Mouse (Mus musculus) heart, embryonic 15.5 days (tissue): ENCODE data around the gene Defb36. TPM values are rescaled to one million over a fixed set of nuclear protein-coding genes. Genes with fewer than 3 reads are reported as not detected.
A peak's percentile ranks its signal among the peaks of the same experiment; 100 is the strongest.

Experiments
- ATAC-seq: fragments of 200-750 bp; cut with Nextera tagmentation; replicated peaks from 2 replicates; pipeline ENCODE4 v1.8.0; 2017; ENCODE audit warnings: low read depth, moderate TSS enrichment; ENCODE audit not compliant: insufficient number of reproducible peaks, insufficient read depth, low FRiP score
- H3K27ac ChIP-seq: fragments of 300-500 bp; sonication (generic); 2 replicates; pipeline ENCODE4 v1.5.1; 2015; ENCODE audit warnings: mild to moderate bottlenecking, inconsistent platforms
- H3K27me3 ChIP-seq: fragments of 300-500 bp; sonication (generic); 2 replicates; pipeline ENCODE4 v1.6.1; 2015; ENCODE audit warnings: inconsistent platforms
- H3K36me3 ChIP-seq: fragments of 300-500 bp; sonication (generic); 2 replicates; pipeline ENCODE4 v1.6.1; 2015; ENCODE audit warnings: mild to moderate bottlenecking, inconsistent platforms
- H3K4me1 ChIP-seq: fragments of 300-500 bp; sonication (generic); replicated peaks from 2 replicates; pipeline ENCODE4 v1.6.1; 2015; ENCODE audit warnings: inconsistent platforms
- H3K4me2 ChIP-seq: fragments of 300-500 bp; sonication (generic); 2 replicates; pipeline ENCODE4 v1.6.1; 2015; ENCODE audit warnings: inconsistent platforms, mild to moderate bottlenecking, moderate library complexity
- H3K4me3 ChIP-seq: fragments of 300-500 bp; sonication (generic); 2 replicates; pipeline ENCODE4 v1.5.1; 2015; ENCODE audit warnings: mild to moderate bottlenecking, inconsistent platforms
- H3K9ac ChIP-seq: fragments of 300-500 bp; sonication (generic); 2 replicates; pipeline ENCODE4 v1.6.1; 2015; ENCODE audit warnings: mild to moderate bottlenecking, inconsistent platforms
- H3K9me3 ChIP-seq: fragments of 300-500 bp; sonication (generic); replicated peaks from 2 replicates; pipeline ENCODE4 v1.6.1; 2016; ENCODE audit warnings: inconsistent platforms
- WGBS: fragments of 180-500 bp; shearing (Covaris S2); methylation state at CpG from one replicate; pipeline ENCODE4 v1.1.7; 2015; ENCODE audit warnings: mixed read lengths; 5-methylcytosine and 5-hydroxymethylcytosine counted together
- polyA plus RNA-seq: library from polyadenylated mRNA; unstranded; fragments of >200 nt; fragmentation: Nextera tagmentation; extraction: Ambion mirVana; gene quantifications from 2 replicates; pipeline ENCODE4 v1.2.1, GENCODE M21; 2015

The Defb36 gene
- polyA plus RNA-seq, 1 experiment from 2014 or later = not detected

- H3K36me3 ChIP-seq = no peaks in the 10 kb centered on the region
- no peaks in the 10 kb centered on the region for H3K9me3 ChIP-seq
- peaks cover 11% of the 10 kb centered on the region for H3K4me1 ChIP-seq
- H3K4me2 ChIP-seq = no peak within 1 kb of the TSS
- H3K27me3 ChIP-seq = peaks cover 27% of the 10 kb centered on the region
- H3K4me3 ChIP-seq = no peak within 1 kb of the TSS
- WGBS = 74% methylated on average over 7 of the region's 7 CpGs
- H3K9ac ChIP-seq = no peak within 1 kb of the TSS
- no peak within 1 kb of the TSS for H3K27ac ChIP-seq
- ATAC-seq = no peak
Measured at GRCm38 (mm10) chr2:152622953-152623352, 18.8 kb downstream of the Defb36 start, which contains the start of gene Defb25. Gene Defb25 (minus strand): TSS chr2:152623053.

GRCm38 (mm10) chr2:152624566-152624965 is 20.4 kb downstream of the Defb36 start:
- Histone ChIP-seq H3K4me3 (no peak overlapping the region), H3K4me1 (peaks cover 14% of the 10 kb centered on the region), H3K36me3 (no peaks in the 10 kb centered on the region), H3K9ac (no peak overlapping the region), H3K4me2 (no peak overlapping the region), H3K27ac (no peak overlapping the region), H3K27me3 (peaks cover 33% of the 10 kb centered on the region), H3K9me3 (no peaks in the 10 kb centered on the region)
- no peak for ATAC-seq
- 91% methylated on average over 2 of the region's 2 CpGs for WGBS

GRCm38 (mm10) chr2:152625256-152625655 is 21.1 kb downstream of the Defb36 start:
- WGBS = 14% methylated on average over 1 of the region's 1 CpGs
- no peak for ATAC-seq
- H3K4me3 ChIP-seq = no peak overlapping the region
- no peak overlapping the region for H3K9ac ChIP-seq
- H3K4me2 ChIP-seq = no peak overlapping the region
- no peak overlapping the region for H3K27ac ChIP-seq
- H3K9me3 ChIP-seq = no peaks in the 10 kb centered on the region
- H3K27me3 ChIP-seq = peaks cover 33% of the 10 kb centered on the region
- no peaks in the 10 kb centered on the region for H3K36me3 ChIP-seq
- H3K4me1 ChIP-seq = peaks cover 14% of the 10 kb centered on the region

GRCm38 (mm10) chr2:152626774-152627591 is 22.9 kb downstream of the Defb36 start, which contains the start of gene Rem1:
Gene Rem1 (plus strand): TSS chr2:152626951.
- H3K4me1 ChIP-seq = peaks cover 14% of the 10 kb centered on the region
- H3K27ac ChIP-seq = peak within 1 kb of the TSS; percentile 49
- peak; percentile 77 for ATAC-seq
- peak within 1 kb of the TSS; percentile 58 for H3K9ac ChIP-seq
- H3K4me3 ChIP-seq = peak within 1 kb of the TSS; percentile 49
- peak within 1 kb of the TSS; percentile 85 for H3K4me2 ChIP-seq
- H3K27me3 ChIP-seq = peaks cover 33% of the 10 kb centered on the region
- WGBS = 2% methylated on average over 59 of the region's 59 CpGs
- H3K36me3 ChIP-seq = no peaks in the 10 kb centered on the region
- no peaks in the 10 kb centered on the region for H3K9me3 ChIP-seq

- H3K4me3 ChIP-seq = peak overlapping the region; percentile 49
- peaks cover 33% of the 10 kb centered on the region for H3K27me3 ChIP-seq
- H3K9me3 ChIP-seq = no peaks in the 10 kb centered on the region
- WGBS = 53% methylated on average over 17 of the region's 17 CpGs
- no peak for ATAC-seq
- H3K36me3 ChIP-seq = no peaks in the 10 kb centered on the region
- peaks cover 21% of the 10 kb centered on the region for H3K4me1 ChIP-seq
- no peak overlapping the region for H3K27ac ChIP-seq
- H3K9ac ChIP-seq = no peak overlapping the region
- H3K4me2 ChIP-seq = peak overlapping the region; percentile 85
Measured at GRCm38 (mm10) chr2:152628066-152628465, 23.9 kb downstream of the Defb36 start.

- Histone ChIP-seq H3K36me3 (no peaks in the 10 kb centered on the region), H3K27ac (no peak overlapping the region), H3K4me2 (peak overlapping the region; percentile 85), H3K4me3 (peak overlapping the region; percentile 1; the same call in 1 of the 2 replicates), H3K27me3 (peaks cover 32% of the 10 kb centered on the region), H3K9me3 (no peaks in the 10 kb centered on the region), H3K9ac (0 out of 2 replicates have a peak overlapping the region, but pooled peaks have one; percentile 9), H3K4me1 (peaks cover 30% of the 10 kb centered on the region)
- 48% methylated on average over 3 of the region's 3 CpGs for WGBS
- ATAC-seq = no peak
Measured at GRCm38 (mm10) chr2:152629239-152629638, 25.1 kb downstream of the Defb36 start.

- H3K9ac ChIP-seq = no peak overlapping the region
- H3K4me2 ChIP-seq = peak overlapping the region; percentile 85; the same call in 1 of the 2 replicates
- 73% methylated on average over 6 of the region's 6 CpGs for WGBS
- no peak overlapping the region for H3K27ac ChIP-seq
- peaks cover 34% of the 10 kb centered on the region for H3K4me1 ChIP-seq
- H3K9me3 ChIP-seq = no peaks in the 10 kb centered on the region
- H3K4me3 ChIP-seq = no peak overlapping the region
- peaks cover 32% of the 10 kb centered on the region for H3K27me3 ChIP-seq
- no peaks in the 10 kb centered on the region for H3K36me3 ChIP-seq
- no peak for ATAC-seq
Measured at GRCm38 (mm10) chr2:152629904-152630303, 25.8 kb downstream of the Defb36 start.

- Histone ChIP-seq H3K27me3 (peaks cover 6% of the 10 kb centered on the region; the same call in 1 of the 2 replicates), H3K4me1 (peaks cover 39% of the 10 kb centered on the region), H3K4me2 (peak overlapping the region; percentile 50), H3K4me3 (peak overlapping the region; percentile 22), H3K27ac (peak overlapping the region; percentile 56), H3K9me3 (no peaks in the 10 kb centered on the region), H3K36me3 (no peaks in the 10 kb centered on the region), H3K9ac (peak overlapping the region; percentile 35)
- ATAC-seq = no peak
- 23% methylated on average over 17 of the region's 17 CpGs for WGBS
Measured at GRCm38 (mm10) chr2:152633334-152633733, 29.2 kb downstream of the Defb36 start.

GRCm38 (mm10) chr2:152634311-152634710 is 30.2 kb downstream of the Defb36 start:
- H3K36me3 ChIP-seq = no peaks in the 10 kb centered on the region
- no peak overlapping the region for H3K4me3 ChIP-seq
- 56% methylated on average over 29 of the region's 29 CpGs for WGBS
- 0 out of 2 replicates have a peak overlapping the region, but pooled peaks have one; percentile 87 for H3K27ac ChIP-seq
- H3K4me1 ChIP-seq = peaks cover 40% of the 10 kb centered on the region
- ATAC-seq = no peak
- H3K4me2 ChIP-seq = no peak overlapping the region
- H3K27me3 ChIP-seq = 0 out of 2 replicates have a peak, but pooled peaks cover 5% of the 10 kb centered on the region
- no peak overlapping the region for H3K9ac ChIP-seq
- no peaks in the 10 kb centered on the region for H3K9me3 ChIP-seq

- no peaks in the 10 kb centered on the region for H3K36me3 ChIP-seq
- H3K9ac ChIP-seq = no peak overlapping the region
- no peaks in the 10 kb centered on the region for H3K9me3 ChIP-seq
- peak; percentile 72 for ATAC-seq
- peak overlapping the region; percentile 87 for H3K27ac ChIP-seq
- H3K4me3 ChIP-seq = no peak overlapping the region
- peaks cover 46% of the 10 kb centered on the region for H3K4me1 ChIP-seq
- WGBS = 44% methylated on average over 23 of the region's 23 CpGs
- H3K27me3 ChIP-seq = 0 out of 2 replicates have a peak, but pooled peaks cover 5% of the 10 kb centered on the region
- no peak overlapping the region for H3K4me2 ChIP-seq
Measured at GRCm38 (mm10) chr2:152636246-152637005, 32.3 kb downstream of the Defb36 start.

- H3K27ac ChIP-seq = peak overlapping the region; percentile 87
- WGBS = 61% methylated on average over 6 of the region's 6 CpGs
- H3K4me3 ChIP-seq = no peak overlapping the region
- no peak overlapping the region for H3K4me2 ChIP-seq
- no peaks in the 10 kb centered on the region for H3K36me3 ChIP-seq
- H3K9me3 ChIP-seq = no peaks in the 10 kb centered on the region
- 0 out of 2 replicates have a peak, but pooled peaks cover 5% of the 10 kb centered on the region for H3K27me3 ChIP-seq
- no peak for ATAC-seq
- H3K4me1 ChIP-seq = peaks cover 46% of the 10 kb centered on the region
- no peak overlapping the region for H3K9ac ChIP-seq
Measured at GRCm38 (mm10) chr2:152637006-152637322, 32.8 kb downstream of the Defb36 start.
